Mouse (Mus musculus) adrenal gland, postnatal 4 days (tissue): ENCODE measurements around the gene Fitm1. TPM values are rescaled to one million over a fixed set of nuclear protein-coding genes. Genes with fewer than 3 reads are reported as not detected.
A peak's percentile ranks its signal among the peaks of the same experiment; 100 is the strongest.

ENCODE experiments used
- DNase-seq, 2 experiments: peaks; one replicate each; pipeline ENCODE4 v3.0.0; 2021 to 2022; ENCODE audit warnings: low spot score in 2 of 2, mixed read lengths in 2 of 2
- total RNA-seq, 2 experiments: library from RNA; stranded (reverse); gene quantifications; 2 replicates each; pipeline ENCODE4 v1.2.3; 2021

The Fitm1 gene
- total RNA-seq, 2 experiments from 2014 or later = 6.5 to 10.0 TPM

DNA sequence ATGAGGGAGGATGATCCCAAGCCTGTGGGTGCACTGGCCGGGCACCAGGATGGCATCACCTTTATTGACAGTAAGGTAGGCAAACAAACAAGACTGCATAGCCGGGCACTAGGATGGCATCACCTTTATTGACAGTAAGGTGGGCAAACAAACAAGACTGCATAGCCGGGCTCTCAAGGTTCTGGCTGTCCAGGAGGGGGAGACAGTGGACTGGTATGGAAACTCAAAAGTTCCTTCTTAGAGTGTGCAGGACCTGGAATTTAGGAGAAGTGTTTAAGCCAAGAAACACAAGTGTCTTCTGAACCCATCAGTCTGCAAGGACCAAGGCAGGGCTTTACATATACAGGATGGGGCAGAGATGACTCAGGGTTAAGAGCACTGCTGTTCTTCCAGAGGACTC is 9.7 kb upstream of the Fitm1 start:
- DNase-seq = no peak

DNA sequence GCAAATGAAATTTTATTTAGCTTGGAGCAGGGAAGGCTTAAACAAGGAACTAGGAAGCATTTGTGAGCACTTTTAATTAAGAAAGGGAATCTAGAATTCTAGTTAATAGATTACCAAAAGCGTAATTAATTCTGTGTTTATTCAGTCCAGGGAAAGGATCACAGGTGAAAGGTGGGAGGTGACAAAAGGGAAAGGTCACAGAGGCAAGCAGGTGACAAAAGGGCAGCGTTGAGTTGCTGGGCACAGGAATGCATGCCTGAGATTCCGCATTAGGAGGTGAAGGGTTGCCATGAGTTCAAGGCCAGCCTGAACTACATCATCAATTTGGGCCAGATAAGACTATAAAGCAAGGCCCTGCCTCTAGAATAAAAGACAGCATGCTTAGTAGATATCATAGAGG is 7.9 kb upstream of the Fitm1 start:
- DNase-seq = no peak

GRCm38 (mm10) chr14:55570588-55570987 is 4.8 kb upstream of the Fitm1 start:
- no peak for DNase-seq

GRCm38 (mm10) chr14:55571760-55572159 is 3.7 kb upstream of the Fitm1 start:
- no peak for DNase-seq

DNA sequence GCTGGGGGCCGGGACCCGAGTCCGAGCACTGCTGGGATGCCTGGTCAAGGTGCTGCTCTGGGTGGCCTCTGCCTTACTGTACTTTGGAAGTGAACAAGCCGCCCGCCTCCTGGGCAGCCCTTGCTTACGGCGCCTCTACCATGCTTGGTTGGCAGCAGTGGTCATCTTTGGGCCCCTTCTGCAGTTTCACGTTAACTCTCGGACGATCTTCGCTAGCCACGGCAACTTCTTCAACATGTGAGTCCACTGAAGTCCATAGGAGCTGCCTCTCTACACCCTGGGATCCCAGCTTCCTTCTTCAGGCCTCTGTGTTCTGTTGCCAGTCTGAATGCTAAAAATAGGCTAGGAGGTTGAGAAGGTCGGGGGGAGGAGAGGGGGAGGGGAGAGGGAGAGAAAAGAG is 294 bp downstream of the Fitm1 start:
- no peak for DNase-seq

- DNase-seq = no peak
These were observed 959 bp downstream of the Fitm1 start for GRCm38 (mm10) chr14:55576376-55576775.

GRCm38 (mm10) chr14:55577871-55578667 is 2.7 kb downstream of the Fitm1 start, which contains the start of gene Psme1:
TSS of gene Psme1 (plus strand) at chr14:55578123.
- peak; percentile 58 to 70 for DNase-seq

DNA sequence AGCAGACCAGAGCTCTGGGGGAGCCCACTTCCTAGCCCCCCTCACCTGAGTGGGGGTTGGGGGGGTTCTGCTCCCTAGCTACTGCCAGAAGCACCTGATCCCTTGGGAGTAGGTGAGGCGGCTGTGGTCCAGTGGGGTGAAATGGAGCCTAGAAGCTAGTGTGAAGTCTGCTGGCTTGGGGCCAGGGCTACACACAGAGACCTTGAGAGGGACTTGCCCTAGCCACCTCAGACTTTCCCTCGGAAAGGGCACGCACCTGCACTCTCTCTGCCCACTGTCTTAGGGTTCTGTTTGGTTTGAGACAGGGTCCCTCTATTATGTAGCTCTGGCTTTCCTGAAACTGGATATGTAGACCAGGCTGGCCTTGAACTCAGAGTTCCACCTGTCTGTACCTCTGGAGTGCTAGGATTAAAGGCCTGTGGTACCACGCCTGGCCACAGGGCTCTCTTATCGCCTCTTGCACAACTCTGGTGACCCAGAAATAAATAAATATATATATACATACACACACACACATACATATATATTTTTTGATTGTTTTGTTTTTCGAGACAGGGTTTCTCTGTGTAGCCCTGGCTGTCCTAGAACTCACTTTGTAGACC is 3.4 kb downstream of the Fitm1 start:
- peak in 1 of 2 experiments; percentile 48 for DNase-seq

- no peak for DNase-seq
These were observed 4.4 kb downstream of the Fitm1 start for GRCm38 (mm10) chr14:55579511-55580496.

DNA sequence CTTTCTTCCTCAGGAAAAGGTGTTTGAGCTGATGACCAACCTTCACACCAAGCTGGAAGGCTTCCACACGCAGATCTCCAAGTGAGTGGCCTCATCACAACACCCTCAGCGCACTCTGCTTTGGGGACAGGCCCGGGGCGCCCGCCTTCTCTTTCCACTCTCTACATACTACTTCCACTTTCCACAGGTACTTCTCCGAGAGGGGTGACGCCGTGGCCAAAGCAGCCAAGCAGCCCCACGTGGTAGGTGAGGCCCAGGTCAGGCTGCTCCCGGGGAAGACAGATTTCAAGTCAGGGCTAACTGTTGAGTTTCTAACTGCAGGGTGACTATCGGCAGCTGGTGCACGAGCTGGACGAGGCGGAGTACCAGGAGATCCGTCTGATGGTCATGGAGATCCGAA is 5.3 kb downstream of the Fitm1 start:
- no peak for DNase-seq

DNA sequence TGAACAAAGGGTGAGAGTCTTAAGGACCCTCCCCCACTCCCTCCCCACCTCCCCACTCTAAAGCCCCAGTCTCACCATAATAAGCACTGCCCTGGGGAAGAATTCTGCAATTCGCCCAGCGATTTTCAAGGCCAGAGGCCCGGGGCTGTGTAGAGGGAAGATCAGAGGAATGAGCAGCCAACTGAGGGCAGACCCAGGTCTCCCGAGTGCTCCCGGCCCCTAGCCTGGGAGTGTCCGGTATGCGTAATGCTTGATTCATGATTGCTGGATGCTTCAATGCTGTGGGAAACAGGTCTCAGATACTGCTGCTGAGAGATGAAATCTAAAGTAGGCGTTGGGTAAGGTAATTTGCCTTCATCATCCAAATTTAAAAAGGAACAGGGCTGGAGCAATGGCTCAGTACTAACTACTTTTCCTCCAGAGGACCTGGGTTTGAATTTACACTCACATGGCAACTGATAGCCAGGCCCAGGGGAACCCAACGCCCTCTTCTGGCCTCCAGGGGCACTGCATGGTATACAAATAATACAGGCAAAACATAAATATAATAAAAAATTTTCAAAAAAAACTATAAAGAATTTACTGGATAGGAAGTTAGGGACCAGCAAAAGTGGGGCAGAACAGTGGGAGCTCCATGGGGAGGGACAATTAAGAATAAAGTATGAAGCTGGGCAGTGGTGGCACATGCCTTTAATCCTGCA is 6.7 kb downstream of the Fitm1 start:
- no peak for DNase-seq

GRCm38 (mm10) chr14:55584303-55584701 is 8.9 kb downstream of the Fitm1 start:
- DNase-seq = no peak

- peak; percentile 48 to 75 for DNase-seq
These were observed 9.5 kb downstream of the Fitm1 start, which contains the start of gene Emc9 for GRCm38 (mm10) chr14:55584702-55585565. TSS of gene Emc9 (minus strand) at chr14:55585302.

- no peak for DNase-seq
These were observed 10.1 kb downstream of the Fitm1 start for GRCm38 (mm10) chr14:55585566-55585960.

DNA sequence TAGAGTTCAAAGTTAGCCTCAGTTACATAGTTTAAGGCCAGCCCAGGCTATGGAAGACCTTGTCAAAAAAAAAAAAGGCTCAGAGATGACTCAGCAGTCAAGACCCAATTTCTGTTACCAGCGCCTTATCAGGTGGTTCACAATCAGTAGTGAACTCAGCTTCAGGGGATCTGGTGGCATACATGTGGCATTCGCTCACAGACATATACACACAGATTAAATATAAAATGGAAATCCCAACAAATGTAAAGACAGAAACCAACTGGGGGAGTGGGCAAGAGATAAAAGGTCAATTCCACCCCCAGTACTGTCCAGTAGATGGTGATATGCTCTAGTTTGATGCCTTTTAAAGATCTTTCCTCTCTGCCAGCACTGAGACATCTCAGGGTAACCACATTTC is 10.7 kb downstream of the Fitm1 start:
- DNase-seq = no peak

DNA sequence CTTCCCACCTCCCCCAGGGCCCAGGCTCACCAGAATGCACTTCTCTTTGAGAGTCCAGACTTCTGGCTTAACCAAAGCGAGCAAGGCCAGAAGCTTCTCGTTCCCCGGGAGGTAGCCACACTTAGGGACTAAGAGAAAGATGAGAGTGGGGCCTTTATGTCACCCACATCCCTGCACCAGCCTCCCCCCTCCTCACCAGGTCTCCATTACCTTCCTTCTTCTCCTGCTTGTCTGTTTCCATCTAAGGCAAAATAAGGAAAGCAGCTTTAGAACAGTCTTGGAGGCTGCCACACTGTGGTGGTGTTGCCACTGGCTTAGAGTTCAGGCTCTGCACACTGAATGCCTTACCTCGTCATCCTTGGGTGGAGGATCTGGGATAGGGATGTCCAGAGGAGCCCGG is 13.9 kb downstream of the Fitm1 start:
- DNase-seq = no peak

- DNase-seq = no peak
These were observed 14.5 kb downstream of the Fitm1 start for GRCm38 (mm10) chr14:55589771-55590448.

DNA sequence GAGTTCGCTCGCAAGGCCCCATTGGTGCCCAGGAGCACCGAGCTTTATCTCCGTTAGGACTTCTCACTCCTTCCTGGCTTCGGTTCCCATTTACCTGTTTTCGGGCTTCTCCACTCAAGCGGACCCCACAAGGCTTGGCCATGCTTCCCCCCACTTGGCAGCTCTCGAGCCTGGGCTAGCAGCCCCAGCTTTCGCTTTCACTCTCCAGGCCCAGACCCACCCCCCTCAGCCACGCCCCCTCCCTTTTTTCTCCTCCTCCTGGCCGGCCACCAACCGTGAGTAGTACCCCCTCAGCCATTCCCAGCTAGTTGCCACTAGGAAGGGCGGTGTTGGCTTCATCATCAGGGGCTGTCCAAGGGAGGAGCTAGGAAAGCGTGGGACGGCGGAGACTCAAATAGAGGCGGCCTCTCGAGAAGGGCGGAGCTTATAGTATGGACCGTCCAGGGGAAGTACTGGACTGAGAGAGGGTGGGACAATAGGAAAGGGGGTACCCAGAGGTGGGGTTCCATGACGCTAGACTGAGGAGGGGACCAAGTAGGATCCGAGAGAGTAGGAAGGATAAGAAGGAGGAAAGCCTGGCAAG is 15.4 kb downstream of the Fitm1 start, which contains the start of gene Psme2:
TSS of gene Psme2 (minus strand) at position 366 of the 583 bp plus-strand sequence.
- peak; percentile 64 to 85 for DNase-seq
